Mouse (Mus musculus): ENCODE measurements at regions not wholly inside any gene's neighbourhood (a gene's known extent, or its start where the extent isn't known, plus 50 kb on each side); places are given as distances from the start of the nearest gene placed in this dataset.
"Not testable (repeated sequence)": the region's sequence is repeated elsewhere in the genome, so short reads cannot be mapped to it uniquely, and the experiment has no call there.

GRCm38 (mm10) chr1:161613658-161614057 lies 119.2 kb downstream of the Tnfsf18 start:
- DNase-seq = not testable (repeated sequence)

DNA sequence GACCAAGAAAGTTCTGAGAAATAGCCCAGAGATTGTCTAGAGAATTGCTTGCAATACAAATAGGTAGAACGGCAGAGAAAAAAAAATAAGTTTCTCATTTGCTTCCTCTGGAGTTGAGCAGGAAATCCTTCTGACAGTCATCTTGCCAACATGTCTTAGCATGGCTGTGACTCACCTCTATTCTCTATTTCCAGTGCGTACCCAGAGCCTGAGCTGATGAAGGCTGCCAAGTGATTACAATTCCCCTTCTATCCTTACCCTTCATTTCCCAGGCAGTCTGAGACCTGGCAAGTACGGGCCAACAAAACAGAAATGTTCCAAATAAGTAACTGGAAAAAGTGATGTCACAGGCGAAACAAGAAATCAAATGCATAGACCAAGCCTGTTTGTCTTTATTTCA lies 113.0 kb downstream of the Tnfsf18 start:
- DNase-seq = peak; percentile 26

DNA sequence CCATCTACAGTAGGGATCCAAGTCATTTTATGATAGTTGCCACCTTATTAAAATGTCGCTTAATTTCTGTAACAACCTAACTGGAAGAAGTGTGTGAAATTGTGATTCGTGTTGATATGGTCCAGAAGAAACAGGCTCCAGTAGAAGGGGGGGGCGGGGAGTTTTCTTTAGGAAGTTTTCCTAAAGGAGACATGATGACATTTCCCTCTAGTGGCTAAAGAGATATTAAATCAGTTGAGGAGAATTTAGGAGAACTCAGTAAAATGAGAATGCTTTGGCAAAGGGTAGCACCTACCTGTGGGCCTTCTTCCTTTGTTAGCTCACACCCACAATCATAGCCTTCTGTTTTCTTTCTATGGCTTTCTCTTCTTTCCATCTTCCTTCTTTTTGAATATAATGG lies 107.7 kb downstream of the Tnfsf18 start:
- no peak for DNase-seq

GRCm38 (mm10) chr1:161601167-161601566 lies 106.7 kb downstream of the Tnfsf18 start:
- DNase-seq = no peak

DNA sequence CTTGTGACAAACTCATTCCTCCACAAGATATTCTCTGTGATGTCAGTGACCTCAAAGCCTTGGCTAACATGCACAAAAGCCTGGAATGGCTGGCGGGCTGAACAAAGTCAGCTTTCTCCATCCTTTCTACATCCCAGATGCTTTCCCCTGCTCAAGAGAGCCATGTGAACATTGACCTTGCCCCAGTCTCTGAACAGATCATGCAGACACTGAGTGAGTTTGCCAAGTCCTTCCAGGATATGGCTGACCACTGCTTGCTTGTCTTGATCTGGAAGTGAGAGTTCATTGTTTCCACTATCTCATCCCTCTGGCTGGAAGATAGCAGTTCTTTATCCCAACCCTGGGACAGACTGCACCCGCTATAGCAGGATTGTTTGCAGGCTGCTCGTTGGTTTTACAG lies 103.7 kb downstream of the Tnfsf18 start:
- no peak for DNase-seq

DNA sequence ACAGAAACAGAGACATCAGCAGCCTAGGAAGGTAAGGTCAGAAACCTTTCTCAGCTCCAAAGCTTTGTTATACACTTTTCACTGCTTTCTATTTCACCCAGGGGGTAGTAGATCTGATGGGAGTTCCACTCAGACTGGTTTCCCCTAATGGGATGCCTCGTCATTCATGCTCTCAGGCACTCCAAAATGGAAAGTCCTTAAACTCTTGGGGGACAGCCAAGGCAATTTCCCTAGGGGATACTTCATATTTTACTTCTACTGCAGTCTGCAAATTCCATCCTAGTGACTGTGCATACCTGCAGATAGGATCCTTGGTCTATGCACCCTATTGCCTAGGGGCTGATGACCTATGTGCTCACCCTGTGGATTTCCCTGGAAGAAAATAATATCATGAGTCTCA lies 82.1 kb downstream of the Tnfsf18 start:
- no peak for DNase-seq

DNA sequence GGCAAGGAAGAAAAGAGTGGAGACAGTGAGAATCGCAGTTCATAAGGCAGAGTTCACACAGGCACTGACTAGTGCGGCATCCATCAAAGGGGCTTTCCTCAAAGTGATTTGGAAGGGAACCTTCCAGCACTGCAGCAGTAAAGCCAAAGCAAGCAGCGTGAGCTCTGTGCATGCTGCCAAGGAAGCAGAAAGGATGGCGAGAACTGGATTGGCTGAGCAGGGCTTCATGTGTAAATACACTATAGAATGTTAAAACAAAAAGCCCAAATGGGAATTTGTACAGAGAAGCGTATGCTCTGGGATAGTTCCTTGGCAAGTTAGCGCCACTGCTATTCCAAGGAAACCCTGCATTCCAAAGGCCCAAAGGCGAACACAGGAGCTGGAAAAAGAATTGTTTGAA lies 81.5 kb downstream of the Tnfsf18 start:
- DNase-seq = no peak

- no peak for DNase-seq
Observed at GRCm38 (mm10) chr1:161575171-161575570, 80.7 kb downstream of the Tnfsf18 start.

- no peak for DNase-seq
Observed at GRCm38 (mm10) chr1:161570762-161571161, 76.3 kb downstream of the Tnfsf18 start.

DNA sequence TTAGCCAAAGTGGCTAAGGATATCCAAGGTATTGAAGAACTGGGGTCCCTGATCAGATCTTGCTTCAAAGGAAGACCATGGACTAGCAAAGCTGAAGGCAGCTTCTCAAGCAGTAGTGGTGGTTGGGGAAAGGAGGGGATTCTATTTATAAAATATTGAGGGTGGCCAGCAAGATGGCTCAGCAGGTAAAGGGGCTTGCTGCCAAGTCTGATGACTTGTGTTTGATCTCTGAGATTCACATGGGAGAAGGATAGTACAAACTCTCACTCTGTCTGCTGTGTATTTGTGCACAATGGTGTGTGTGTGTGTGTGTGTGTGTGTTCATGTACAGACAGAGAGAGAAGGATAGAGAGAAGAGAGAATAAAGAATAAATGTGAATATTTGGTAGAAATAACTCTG lies 73.4 kb downstream of the Tnfsf18 start:
- DNase-seq = no peak

DNA sequence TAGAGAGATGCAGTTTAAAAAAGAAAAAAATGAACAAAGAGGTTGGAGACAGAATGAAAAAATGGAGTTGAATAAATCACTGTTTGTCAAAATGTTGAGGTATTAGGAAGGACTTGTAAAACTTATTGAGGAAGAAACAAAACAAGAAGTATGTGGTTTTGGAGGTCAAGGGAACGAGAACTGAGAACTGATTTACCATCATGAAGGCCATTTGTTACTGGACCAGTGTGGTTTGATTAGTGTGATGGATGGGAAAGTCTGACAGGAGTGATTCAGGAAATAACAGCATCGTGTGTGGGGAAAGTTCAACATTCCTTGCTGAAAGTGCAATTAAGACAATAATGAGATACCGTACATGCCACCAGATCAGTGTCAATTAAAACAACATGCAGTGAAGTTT lies 65.9 kb downstream of the Tnfsf18 start:
- no peak for DNase-seq

Measured in right cerebral cortex, adult 18-20 months (tissue).